Mouse (Mus musculus) c-Kit-positive CD71-positive TER-119-negative erythroid progenitor cells, embryonic 14.5 days (primary cell): ENCODE data around the gene Aph1c.
"Not testable (repeated sequence)": the region's sequence is repeated elsewhere in the genome, so short reads cannot be mapped to it uniquely, and the experiment has no call there.

Source experiments
- DNase-seq: peaks from one replicate; pipeline ENCODE4 v3.0.0-alpha.2; 2013; ENCODE audit warnings: low read depth

Gene Aph1c

GRCm38 (mm10) chr9:66832366-66832908 is 2.1 kb downstream of the Aph1c start:
- no peak for DNase-seq

GRCm38 (mm10) chr9:66825990-66826389 is 8.5 kb downstream of the Aph1c start:
- peak; percentile 48 for DNase-seq

- DNase-seq: not testable (repeated sequence)
Observed at GRCm38 (mm10) chr9:66822255-66822654, 12.3 kb downstream of the Aph1c start.

DNA sequence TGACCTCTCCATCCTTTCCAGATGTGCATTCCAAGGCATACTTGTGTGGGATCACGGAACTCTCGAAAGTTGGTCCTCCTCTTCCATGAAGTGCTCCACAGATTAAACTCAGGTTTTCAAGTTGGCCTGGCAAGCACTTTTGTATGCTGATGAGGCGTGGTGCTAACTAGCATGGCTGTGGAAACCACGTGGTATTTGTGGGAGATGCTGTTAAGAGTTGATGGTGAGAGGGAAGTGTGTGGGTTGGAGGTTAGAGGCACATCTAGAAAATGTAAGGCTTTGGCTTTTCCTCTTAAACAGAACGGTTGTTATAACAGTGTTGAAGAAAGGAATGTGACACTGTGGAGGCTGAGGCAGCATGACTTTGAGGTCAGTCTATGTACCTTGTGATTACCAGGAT is 13.5 kb downstream of the Aph1c start:
- no peak for DNase-seq

- DNase-seq: no peak
Observed at GRCm38 (mm10) chr9:66813392-66813791, 21.1 kb downstream of the Aph1c start.

GRCm38 (mm10) chr9:66805951-66806350 is 28.6 kb downstream of the Aph1c start:
- not testable (repeated sequence) for DNase-seq

DNA sequence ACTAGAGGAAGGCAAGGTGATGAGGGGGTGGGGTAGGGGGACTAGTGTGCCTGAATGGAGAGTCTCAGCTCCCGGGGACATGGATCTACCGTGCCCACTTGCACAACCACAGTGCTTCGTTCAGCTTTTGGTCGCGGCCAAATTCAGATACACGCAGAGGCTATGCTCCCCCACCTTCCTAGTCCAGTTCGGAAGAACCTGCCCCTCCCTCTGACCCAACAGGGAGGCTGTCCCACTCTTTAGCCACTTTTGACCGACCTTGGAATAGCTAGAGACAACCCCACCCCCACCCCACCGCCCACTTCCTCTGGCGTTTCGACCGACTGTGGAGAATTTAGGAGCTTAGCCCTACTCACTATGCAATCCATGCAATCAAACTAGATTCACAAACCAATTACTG is 32.6 kb downstream of the Aph1c start:
- no peak for DNase-seq

GRCm38 (mm10) chr9:66796739-66797138 is 37.8 kb downstream of the Aph1c start, which contains the start of gene Gm10647:
Gene Gm10647 (plus strand): TSS chr9:66797039.
- no peak for DNase-seq

DNA sequence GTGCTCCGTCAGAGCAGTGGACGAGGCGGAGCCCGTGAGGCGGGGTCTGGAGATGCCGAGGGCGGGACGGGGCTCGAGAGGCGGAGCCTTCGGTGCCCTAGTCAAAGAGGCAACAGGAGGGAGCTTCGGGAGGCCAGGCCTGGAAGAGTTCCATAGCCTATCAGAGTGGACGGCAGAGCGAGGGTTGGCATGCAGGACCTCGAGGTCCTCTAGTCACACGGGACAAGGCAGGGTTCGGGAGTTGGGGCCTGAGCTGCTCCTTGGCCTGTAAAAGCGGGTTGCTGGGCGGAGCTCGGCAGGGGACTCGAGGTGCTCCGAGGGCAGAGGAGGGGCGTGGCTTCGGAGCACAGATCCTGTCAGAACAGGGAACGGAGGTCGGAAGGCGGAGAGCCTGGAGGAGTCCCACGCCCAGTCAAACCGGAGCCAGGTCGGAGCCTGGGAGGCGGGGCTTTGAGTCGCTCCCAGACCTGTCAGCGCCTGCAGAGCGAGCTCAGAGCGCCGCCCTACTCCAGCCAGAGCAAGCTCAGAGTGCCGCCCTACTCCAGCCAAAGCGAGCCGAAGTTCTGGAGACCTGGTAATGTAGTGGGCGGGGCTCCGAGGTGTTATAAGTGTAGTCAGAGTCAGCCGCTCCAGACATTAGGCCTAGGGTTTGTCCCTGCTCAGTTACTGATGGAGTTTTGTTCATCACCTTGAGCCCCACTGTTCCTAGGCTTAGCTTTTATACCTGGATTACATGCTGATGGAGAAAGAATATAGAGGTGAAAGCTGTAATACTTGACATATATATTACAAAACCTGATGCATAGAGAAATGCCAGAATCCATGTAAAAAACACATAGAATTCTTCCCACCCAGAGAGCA is 38.8 kb downstream of the Aph1c start, which contains the start of gene Aph1b:
TSS of gene Aph1b (minus strand) at position 27 of the 861 bp plus-strand sequence.
- DNase-seq: peak; percentile 98

GRCm38 (mm10) chr9:66794629-66795463 is 39.7 kb downstream of the Aph1c start:
- no peak for DNase-seq

- peak; percentile 31 for DNase-seq
Observed at GRCm38 (mm10) chr9:66787821-66788220, 46.7 kb downstream of the Aph1c start.

DNA sequence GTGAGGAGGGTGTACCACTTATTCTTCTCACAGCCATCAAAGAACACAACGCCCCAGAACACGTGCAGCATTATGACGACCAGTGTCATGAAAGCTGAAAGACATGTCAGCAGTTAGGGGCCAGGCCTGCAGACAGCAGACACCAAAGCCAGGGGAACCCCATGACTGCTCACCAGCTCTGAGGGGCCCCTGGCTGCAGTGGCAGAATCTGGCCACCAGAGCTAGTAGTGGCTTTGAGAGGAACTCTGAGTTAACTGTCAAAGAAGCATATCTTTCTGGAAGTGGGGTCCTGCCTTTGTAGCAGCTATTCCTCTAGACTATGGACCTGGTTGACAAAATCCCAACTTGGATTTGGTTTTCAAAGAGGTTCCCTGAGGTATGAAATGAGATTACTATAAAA is 50.0 kb downstream of the Aph1c start:
- DNase-seq: not testable (repeated sequence)

DNA sequence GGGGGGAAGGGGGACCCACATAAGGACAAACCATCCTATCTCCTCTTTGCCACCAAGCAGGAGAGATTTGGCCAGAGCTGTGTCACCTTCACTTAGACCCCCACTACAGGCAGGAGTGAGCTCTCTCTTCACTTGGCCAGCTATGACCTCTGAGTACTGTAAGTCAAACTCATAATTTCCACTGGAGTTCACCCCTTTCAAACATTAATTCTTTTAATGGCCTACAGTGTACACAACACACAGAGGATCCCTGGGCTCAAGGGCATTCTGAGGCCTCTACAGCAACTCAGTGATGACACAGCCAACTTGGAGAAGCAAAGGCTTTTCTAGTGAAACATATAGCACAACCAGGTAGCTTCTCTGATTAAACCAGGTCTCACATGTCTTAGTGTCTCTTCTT is 63.8 kb downstream of the Aph1c start:
- DNase-seq: no peak

- no peak for DNase-seq
Observed at GRCm38 (mm10) chr9:66769275-66769674, 65.3 kb downstream of the Aph1c start.

DNA sequence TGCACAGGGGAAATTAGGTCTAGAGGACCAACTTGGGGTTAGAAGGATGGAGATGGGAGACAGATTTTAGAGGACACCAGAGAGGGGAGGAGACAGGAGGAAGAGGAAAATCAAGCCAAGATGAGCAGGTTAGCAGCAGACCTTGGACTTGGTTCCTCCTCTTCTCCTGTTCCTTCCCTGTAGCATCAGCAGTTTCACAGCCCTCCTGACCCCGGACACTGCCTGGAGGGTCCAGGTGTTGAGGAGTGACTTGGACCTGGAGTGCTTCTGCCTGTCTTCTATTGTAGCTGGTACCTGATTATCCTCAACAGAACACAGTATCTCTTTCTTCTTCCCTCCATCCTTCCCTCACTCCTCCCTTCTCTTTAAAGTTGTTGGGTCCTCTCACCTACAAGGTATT is 65.8 kb downstream of the Aph1c start:
- DNase-seq: no peak
